Mouse (Mus musculus): Measurements from ENCODE around the gene Wasf2.
"Not testable (repeated sequence)": the region's sequence is repeated elsewhere in the genome, so short reads cannot be mapped to it uniquely, and the experiment has no call there.

Wasf2 gene

DNA sequence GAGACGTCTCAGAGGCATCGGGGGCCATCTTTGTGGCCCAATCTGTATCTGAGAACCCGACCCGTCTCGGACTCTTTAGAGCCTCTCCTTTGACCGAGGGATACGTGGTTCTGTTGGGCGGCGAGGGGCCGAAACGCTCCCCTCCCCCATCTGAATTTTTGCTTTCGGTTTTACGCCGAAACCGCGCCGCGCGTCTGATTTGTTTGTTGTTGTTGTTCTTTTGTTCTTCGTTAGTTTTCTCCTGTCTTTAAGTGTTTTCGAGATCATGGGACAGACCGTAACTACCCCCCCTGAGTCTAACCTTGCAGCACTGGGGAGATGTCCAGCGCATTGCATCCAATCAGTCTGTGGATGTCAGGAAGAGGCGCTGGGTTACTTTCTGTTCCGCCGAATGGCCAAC lies 33.6 kb upstream of the Wasf2 start:
- not testable (repeated sequence) for DNase-seq (ENCODE audit: low read depth, low spot score)

- DNase-seq (ENCODE audit: low read depth, low spot score) = no peak
Measured at GRCm38 (mm10) chr4:133101751-133102150, 28.6 kb upstream of the Wasf2 start.

DNA sequence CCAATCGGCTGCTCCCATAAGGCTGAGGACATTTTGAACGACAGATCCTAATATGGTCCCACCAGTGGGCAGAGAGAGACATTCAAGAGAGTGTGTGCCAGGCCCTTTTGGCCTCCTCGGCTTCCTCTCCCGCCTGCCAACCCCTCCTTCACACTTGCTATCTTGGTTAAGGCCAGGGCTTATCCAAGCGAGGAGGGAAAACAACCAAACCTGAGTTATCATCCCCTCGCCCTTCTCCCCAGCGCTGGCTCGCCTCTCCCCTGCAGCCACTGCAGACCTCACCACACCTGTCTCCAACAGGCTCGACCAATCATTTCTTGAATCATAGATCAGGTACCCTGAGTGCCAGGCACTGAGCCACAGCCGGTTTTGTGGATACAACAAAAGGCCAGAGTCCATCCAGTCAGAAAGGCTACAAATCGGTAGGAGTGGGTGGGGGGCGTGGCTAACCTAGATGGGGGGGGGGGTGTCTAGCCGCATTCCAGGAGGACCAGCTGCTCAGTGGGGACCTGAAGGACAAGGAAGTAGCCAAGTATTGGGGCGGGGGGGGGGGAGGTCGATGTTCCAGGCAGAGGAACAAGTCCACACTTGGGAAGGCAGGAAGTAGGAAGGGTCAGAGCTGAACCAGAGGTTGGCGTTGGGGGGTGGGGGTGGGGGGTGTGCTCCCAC lies 26.6 kb upstream of the Wasf2 start:
- no peak for DNase-seq (ENCODE audit: low read depth, low spot score)

DNA sequence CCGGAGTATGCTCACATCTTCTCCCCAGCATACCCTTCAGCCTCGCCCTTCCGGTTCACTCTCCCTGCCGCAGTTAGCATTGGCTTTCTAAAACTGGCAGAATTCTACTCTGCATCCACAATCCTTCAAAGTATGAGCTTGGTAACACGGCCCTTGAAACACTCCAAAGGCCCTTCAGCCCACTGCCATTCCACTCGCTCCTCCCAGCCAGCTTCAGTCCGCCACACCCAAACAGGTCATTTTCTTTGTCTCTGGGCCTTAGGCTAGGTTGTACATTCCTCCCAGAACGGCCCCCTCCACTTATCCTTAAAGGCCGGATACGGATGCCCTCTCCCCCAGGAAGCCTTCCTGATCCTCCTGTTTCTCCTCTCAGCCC lies 26.1 kb upstream of the Wasf2 start:
- no peak for DNase-seq (ENCODE audit: low read depth, low spot score)

DNA sequence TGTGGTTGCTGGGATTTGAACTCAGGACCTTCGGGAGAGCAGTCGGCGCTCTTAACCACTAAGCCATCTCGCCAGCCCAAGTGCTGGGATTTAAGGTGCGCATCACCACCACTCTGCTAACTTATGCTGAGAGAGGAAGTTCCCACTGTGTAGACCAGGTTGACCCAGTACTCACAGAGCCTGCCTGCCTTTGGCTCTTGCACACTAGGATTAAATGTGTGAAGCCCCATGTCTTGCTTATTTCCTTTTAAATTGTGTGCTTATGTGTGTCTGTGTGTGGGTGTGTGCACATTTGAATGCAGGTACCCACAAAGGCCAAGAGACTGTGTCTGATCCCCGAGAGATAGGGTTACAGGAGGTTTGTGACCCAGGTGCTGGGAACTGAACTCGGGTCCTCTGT lies 23.6 kb upstream of the Wasf2 start:
- DNase-seq (ENCODE audit: low read depth, low spot score) = no peak

GRCm38 (mm10) chr4:133107788-133108281 lies 22.5 kb upstream of the Wasf2 start:
- DNase-seq (ENCODE audit: low read depth, low spot score) = no peak

DNA sequence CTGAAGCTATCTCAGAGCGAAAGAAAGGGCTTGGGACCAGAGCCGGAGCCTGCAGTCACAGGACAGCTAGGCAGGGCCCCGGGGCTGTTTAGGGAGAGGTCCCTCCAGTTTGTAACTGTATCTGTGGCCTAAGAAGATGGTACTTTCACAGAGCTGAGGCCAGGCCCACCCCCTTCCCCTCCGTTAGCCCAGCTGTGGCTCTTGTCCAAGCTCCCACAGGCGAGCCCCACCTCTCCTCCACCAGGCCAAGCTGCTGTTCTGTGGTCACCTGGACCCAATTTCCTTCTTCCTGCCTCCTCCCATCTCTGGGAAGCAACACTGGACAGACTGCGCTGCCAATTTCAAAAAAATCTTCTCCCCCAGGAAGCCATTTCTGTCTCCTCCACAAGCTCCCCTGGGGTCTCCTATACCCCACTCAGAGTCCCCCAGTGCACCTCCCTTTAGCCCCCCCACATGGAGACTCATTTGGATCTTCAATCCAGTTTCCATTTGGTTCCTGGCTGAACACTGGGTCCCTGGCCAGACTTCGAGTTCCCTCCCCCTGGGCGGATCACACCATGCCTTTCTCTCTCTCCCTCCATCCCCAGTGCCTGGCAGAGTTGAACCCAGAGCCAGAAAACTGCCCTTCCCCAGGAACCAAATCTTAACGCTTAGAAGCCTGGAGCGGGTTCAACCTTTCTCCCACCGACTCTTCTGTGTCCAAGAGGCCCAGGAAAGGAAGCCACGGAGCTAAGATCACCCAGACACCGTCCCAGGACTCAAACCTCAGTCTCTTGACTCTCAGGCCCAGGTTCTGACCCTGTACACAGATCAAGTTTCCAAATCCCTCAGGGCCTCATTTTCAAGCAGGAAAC lies 21.6 kb upstream of the Wasf2 start:
- no peak for DNase-seq (ENCODE audit: low read depth, low spot score)

GRCm38 (mm10) chr4:133109335-133109801 lies 20.9 kb upstream of the Wasf2 start:
- no peak for DNase-seq (ENCODE audit: low read depth, low spot score)

GRCm38 (mm10) chr4:133112175-133112838 lies 18.0 kb upstream of the Wasf2 start:
- no peak for DNase-seq (ENCODE audit: low read depth, low spot score)

- DNase-seq (ENCODE audit: low read depth, low spot score) = no peak
Measured at GRCm38 (mm10) chr4:133113351-133113882, 16.9 kb upstream of the Wasf2 start.

GRCm38 (mm10) chr4:133114762-133115161 lies 15.5 kb upstream of the Wasf2 start:
- DNase-seq (ENCODE audit: low read depth, low spot score) = no peak

- no peak for DNase-seq (ENCODE audit: low read depth, low spot score)
Measured at GRCm38 (mm10) chr4:133115721-133116429, 14.4 kb upstream of the Wasf2 start.

- no peak for DNase-seq (ENCODE audit: low read depth, low spot score)
Measured at GRCm38 (mm10) chr4:133116756-133117470, 13.4 kb upstream of the Wasf2 start.

DNA sequence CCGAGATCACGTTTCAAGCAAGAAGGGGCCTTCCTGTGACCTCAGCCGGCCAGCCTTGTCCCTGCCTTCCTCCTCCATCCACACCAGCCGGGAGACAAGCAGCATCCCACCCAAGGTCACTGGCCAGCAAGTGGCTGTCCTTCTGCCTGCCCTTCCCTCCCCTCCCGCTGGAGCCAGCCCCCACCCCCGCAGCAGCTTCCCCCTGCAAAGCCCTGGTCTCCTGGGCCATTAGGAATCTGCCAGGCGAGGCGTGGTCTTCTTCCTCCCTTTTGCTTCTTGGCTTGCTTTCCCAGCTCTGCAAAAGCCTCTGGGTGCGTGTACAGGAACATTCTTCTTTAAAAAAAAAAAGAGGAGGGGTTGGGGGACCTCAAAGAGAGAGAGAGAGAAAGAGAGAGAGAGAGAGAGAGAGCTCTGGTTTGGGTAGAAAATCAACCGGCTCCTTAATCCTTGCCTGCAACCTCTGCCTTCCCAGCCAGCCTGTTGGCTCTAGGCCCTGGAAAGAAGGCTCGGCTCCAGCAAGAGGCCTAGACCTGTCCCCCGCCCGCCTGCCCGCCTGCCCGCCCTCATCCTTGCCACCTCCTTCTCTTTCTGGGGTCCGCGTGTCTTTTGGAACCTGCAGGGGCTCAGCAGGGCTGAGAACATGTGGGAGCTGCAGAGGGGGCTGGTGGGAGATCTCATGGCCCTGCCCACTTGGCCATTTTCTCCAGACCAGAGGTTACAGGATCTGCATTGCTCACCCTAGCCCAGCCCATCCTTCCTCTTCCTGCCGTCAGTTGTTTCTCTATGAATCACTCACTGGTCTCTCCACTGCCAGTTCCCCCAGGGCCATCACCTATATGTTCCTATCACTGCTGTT lies 12.5 kb upstream of the Wasf2 start:
- peak; percentile 38 for DNase-seq (ENCODE audit: low read depth, low spot score)

DNA sequence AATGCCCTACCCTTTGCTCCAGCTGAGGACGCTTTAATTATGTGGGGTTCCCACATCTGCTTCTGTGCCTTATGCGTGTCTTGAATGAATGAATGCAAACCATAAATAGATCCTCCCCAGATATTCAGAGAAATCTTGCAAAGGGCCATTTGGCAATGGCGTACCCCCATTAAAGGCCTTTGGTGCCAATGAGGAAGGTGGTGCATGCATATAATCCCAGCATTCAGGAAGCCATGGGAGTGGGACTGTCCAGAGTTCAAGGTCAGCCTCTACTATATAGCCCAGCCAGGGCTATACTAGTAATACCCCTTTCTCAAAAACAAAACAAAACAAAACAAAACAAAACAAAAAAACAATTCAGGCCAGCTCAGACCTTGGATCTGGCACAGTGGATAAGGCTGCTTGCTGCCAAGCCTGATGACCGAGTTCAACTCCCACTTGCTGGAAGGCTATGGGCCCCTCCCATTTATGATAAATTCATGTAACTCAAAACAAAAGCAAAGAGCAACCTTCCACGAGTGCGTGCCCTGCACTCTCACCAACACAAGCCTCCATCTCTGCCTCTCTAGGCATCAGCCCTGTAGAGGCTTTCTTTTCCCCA lies 11.4 kb upstream of the Wasf2 start:
- DNase-seq (ENCODE audit: low read depth, low spot score) = no peak

- DNase-seq (ENCODE audit: low read depth, low spot score) = no peak
Measured at GRCm38 (mm10) chr4:133119579-133119978, 10.7 kb upstream of the Wasf2 start.

DNA sequence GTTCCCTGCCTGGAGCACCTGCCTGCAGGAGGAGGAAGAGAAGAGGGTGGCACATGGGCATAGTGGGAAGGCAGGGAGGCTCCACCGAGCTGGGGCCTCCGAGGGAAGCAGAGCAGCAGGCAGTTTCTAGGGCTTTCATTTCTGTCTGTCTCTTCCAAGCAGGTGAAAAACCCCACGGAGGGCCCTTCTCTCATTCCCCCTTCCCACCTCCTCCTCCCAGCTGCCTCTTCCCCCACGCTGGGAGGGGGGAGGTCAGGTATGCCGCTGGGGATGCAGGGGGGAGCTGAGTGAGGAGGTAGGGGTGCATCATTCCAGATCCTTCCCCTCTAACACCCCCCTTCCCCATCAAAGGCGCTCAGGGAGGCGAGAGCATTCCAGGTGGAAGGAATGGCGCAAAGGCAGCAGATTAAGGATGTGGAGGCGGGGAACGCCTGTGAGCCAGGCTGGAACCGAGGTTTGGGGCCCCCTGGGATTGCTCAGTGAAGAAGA lies 9.4 kb upstream of the Wasf2 start:
- DNase-seq (ENCODE audit: low read depth, low spot score) = no peak

DNA sequence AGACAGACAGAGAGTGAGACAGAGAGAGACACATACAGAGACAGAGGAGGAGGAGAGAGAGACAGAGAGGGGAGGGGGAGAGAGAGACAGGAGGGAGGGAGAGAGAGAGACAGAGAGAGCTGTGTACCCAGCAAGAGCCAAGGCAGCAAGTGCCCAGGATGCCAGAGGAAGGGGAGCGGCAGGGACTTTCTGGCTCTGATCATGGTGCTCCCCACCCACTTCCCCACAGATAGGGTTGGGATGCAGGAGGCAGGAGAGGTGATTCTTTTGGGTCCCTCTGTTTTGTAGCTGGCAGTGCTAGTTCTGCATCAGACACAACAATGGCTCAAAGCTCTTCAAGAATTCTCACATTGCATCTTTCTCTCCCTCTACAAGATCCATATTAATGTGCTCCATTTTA lies 8.9 kb upstream of the Wasf2 start:
- DNase-seq (ENCODE audit: low read depth, low spot score) = no peak

GRCm38 (mm10) chr4:133121974-133122637 lies 8.2 kb upstream of the Wasf2 start:
- no peak for DNase-seq (ENCODE audit: low read depth, low spot score)
